Mouse (Mus musculus) limb, embryonic 14.5 days (tissue): ENCODE results near the gene Paqr4. TPM values are rescaled to one million over a fixed set of nuclear protein-coding genes. Genes with fewer than 3 reads are reported as not detected.

ENCODE experiments used
- ATAC-seq: fragments of 200-750 bp; cut with Nextera tagmentation; 2 replicates; pipeline ENCODE4 v1.8.0; 2017; ENCODE audit warnings: low read depth, moderate number of reproducible peaks, moderate TSS enrichment; ENCODE audit not compliant: low FRiP score
- DNase-seq: peaks from one replicate; pipeline ENCODE4 v3.0.0-alpha.2; 2015; ENCODE audit warnings: low spot score
- H3K27ac ChIP-seq: fragments of 300-500 bp; sonication (generic); replicated peaks from 2 replicates; pipeline ENCODE4 v1.5.1; 2014; ENCODE audit warnings: low read depth, mild to moderate bottlenecking, low read length, moderate library complexity, mixed read lengths
- H3K27me3 ChIP-seq: fragments of 300-500 bp; sonication (generic); 2 replicates; pipeline ENCODE4 v1.6.1; 2014; ENCODE audit warnings: low read length, mixed read lengths; ENCODE audit not compliant: control insufficient read depth, insufficient read depth
- H3K36me3 ChIP-seq: fragments of 300-500 bp; sonication (generic); 2 replicates; pipeline ENCODE4 v1.6.1; 2014; ENCODE audit warnings: mild to moderate bottlenecking, low read length, moderate library complexity, mixed read lengths; ENCODE audit not compliant: control insufficient read depth, insufficient read depth
- H3K4me1 ChIP-seq: fragments of 300-500 bp; sonication (generic); 2 replicates; pipeline ENCODE4 v1.6.1; 2014; ENCODE audit warnings: antibody characterized with exemption, low read length, mixed read lengths; ENCODE audit not compliant: control insufficient read depth, insufficient read depth
- H3K4me2 ChIP-seq: fragments of 300-500 bp; sonication (generic); replicated peaks from 2 replicates; pipeline ENCODE4 v1.6.1; 2014; ENCODE audit warnings: low read depth, mild to moderate bottlenecking, low read length, moderate library complexity; ENCODE audit not compliant: severe bottlenecking
- H3K4me3 ChIP-seq: fragments of 300-500 bp; sonication (generic); replicated peaks from 2 replicates; pipeline ENCODE4 v1.5.1; 2014; ENCODE audit warnings: low read length
- H3K9ac ChIP-seq: fragments of 300-500 bp; sonication (generic); 2 replicates; pipeline ENCODE4 v1.6.1; 2014; ENCODE audit warnings: mild to moderate bottlenecking, low read depth, low read length, moderate library complexity; ENCODE audit not compliant: severe bottlenecking
- H3K9me3 ChIP-seq: fragments of 300-500 bp; sonication (generic); 2 replicates; pipeline ENCODE4 v1.6.1; 2016; ENCODE audit warnings: low read length; ENCODE audit not compliant: control insufficient read depth
- POLR2A ChIP-seq: fragments of 200-500 bp; IDR thresholded peaks from 2 replicates; pipeline ENCODE4 v1.8.0; 2012; ENCODE audit warnings: inconsistent platforms, mild to moderate bottlenecking, moderate library complexity, borderline replicate concordance; ENCODE audit not compliant: insufficient read depth, insufficient read length; ENCODE audit errors: extremely low read depth
- WGBS: fragments of 180-500 bp; shearing (Covaris S2); extraction: QIAGEN DNeasy Blood & Tissue Kit; methylation state at CpG from one replicate; pipeline ENCODE4 v1.1.7; 2014; 5-methylcytosine and 5-hydroxymethylcytosine counted together
- polyA plus RNA-seq, 2 experiments: library from polyadenylated mRNA; depleted of rRNA in 1 of 2; stranded (reverse) in 1 of 2; unstranded in 1 of 2; fragments of >200 nt; fragmentation: Nextera tagmentation in 1 of 2; extraction: Ambion mirVana in 1 of 2; gene quantifications; 2 replicates each; pipeline versions ENCODE4 v1.2.1 to v1.2.3; 2012 to 2014

The Paqr4 gene
- polyA plus RNA-seq, 2 experiments, result 9.7 to 17.3 TPM

- DNase-seq, result peak; percentile 100
- peak within 1 kb of the TSS; percentile 66 for H3K4me2 ChIP-seq
- 0 out of 2 replicates have a peak, but pooled peaks have one; percentile 73 for TF ChIP-seq POLR2A
- H3K27ac ChIP-seq, result peak within 1 kb of the TSS; percentile 78
- peak within 1 kb of the TSS; percentile 94 for H3K9ac ChIP-seq
- no peaks in the 10 kb centered on the region for H3K27me3 ChIP-seq
- H3K4me1 ChIP-seq, result peaks cover 6% of the 10 kb centered on the region; the same call in 1 of the 2 replicates
- H3K36me3 ChIP-seq, result 0 out of 2 replicates have a peak, but pooled peaks cover 5% of the 10 kb centered on the region
- ATAC-seq, result peak; percentile 98
- H3K4me3 ChIP-seq, result peak within 1 kb of the TSS; percentile 79
- 3% methylated on average over 43 of the region's 58 CpGs for WGBS
- no peaks in the 10 kb centered on the region for H3K9me3 ChIP-seq
Measured at GRCm38 (mm10) chr17:23771284-23772218, 30.9 kb upstream of the Paqr4 start, which contains the start of gene Flywch1. TSS of gene Flywch1 (minus strand) at chr17:23771602.

GRCm38 (mm10) chr17:23770896-23771283, 30.2 kb upstream of the Paqr4 start:
- H3K27me3 ChIP-seq, result no peaks in the 10 kb centered on the region
- ATAC-seq, result 0 out of 2 replicates have a peak, but pooled peaks have one; percentile 4
- peak overlapping the region; percentile 78 for H3K27ac ChIP-seq
- no peak for TF ChIP-seq POLR2A
- H3K4me2 ChIP-seq, result peak overlapping the region; percentile 66
- peak overlapping the region; percentile 94 for H3K9ac ChIP-seq
- no peak for DNase-seq
- 0 out of 2 replicates have a peak, but pooled peaks cover 5% of the 10 kb centered on the region for H3K36me3 ChIP-seq
- peak overlapping the region; percentile 79 for H3K4me3 ChIP-seq
- no peaks in the 10 kb centered on the region for H3K9me3 ChIP-seq
- WGBS, result under 1% methylated on average over 19 of the region's 19 CpGs
- H3K4me1 ChIP-seq, result peaks cover 6% of the 10 kb centered on the region; the same call in 1 of the 2 replicates

- peaks cover 6% of the 10 kb centered on the region; the same call in 1 of the 2 replicates for H3K4me1 ChIP-seq
- H3K27ac ChIP-seq, result no peak overlapping the region
- H3K36me3 ChIP-seq, result 0 out of 2 replicates have a peak, but pooled peaks cover 5% of the 10 kb centered on the region
- no peaks in the 10 kb centered on the region for H3K9me3 ChIP-seq
- WGBS, result 27% methylated on average over 2 of the region's 2 CpGs
- H3K9ac ChIP-seq, result peak overlapping the region; percentile 94
- H3K27me3 ChIP-seq, result no peaks in the 10 kb centered on the region
- TF ChIP-seq POLR2A, result no peak
- peak overlapping the region; percentile 79 for H3K4me3 ChIP-seq
- H3K4me2 ChIP-seq, result peak overlapping the region; percentile 66
- ATAC-seq (no peak), DNase-seq (no peak)
Measured at GRCm38 (mm10) chr17:23770493-23770892, 29.8 kb upstream of the Paqr4 start.

- no peak for ATAC-seq
- Histone ChIP-seq H3K27me3 (no peaks in the 10 kb centered on the region), H3K9me3 (no peaks in the 10 kb centered on the region), H3K4me3 (no peak overlapping the region), H3K27ac (no peak overlapping the region), H3K4me1 (no peaks in the 10 kb centered on the region), H3K4me2 (no peak overlapping the region), H3K9ac (no peak overlapping the region), H3K36me3 (peaks cover 50% of the 10 kb centered on the region)
- 94% methylated on average over 11 of the region's 11 CpGs for WGBS
- TF ChIP-seq POLR2A, result no peak
- no peak for DNase-seq
Measured at GRCm38 (mm10) chr17:23762976-23763375, 22.3 kb upstream of the Paqr4 start.

GRCm38 (mm10) chr17:23761155-23761554, 20.5 kb upstream of the Paqr4 start:
- 95% methylated on average over 3 of the region's 3 CpGs for WGBS
- Histone ChIP-seq H3K27ac (no peak overlapping the region), H3K4me1 (no peaks in the 10 kb centered on the region), H3K4me2 (no peak overlapping the region), H3K36me3 (peaks cover 68% of the 10 kb centered on the region), H3K9me3 (no peaks in the 10 kb centered on the region), H3K9ac (no peak overlapping the region), H3K4me3 (no peak overlapping the region), H3K27me3 (no peaks in the 10 kb centered on the region)
- ATAC-seq, result no peak
- no peak for TF ChIP-seq POLR2A
- DNase-seq, result no peak
